Mouse (Mus musculus) 3T3-L1 (cell line): ENCODE results near the gene Rgl3.

Experiments
- DNase-seq: peaks from one replicate; pipeline ENCODE4 v3.0.0-alpha.2; 2015; ENCODE audit warnings: low read depth, low spot score

Rgl3 gene

GRCm38 (mm10) chr9:21983911-21984310, 5.3 kb downstream of the Rgl3 start:
- DNase-seq = no peak

DNA sequence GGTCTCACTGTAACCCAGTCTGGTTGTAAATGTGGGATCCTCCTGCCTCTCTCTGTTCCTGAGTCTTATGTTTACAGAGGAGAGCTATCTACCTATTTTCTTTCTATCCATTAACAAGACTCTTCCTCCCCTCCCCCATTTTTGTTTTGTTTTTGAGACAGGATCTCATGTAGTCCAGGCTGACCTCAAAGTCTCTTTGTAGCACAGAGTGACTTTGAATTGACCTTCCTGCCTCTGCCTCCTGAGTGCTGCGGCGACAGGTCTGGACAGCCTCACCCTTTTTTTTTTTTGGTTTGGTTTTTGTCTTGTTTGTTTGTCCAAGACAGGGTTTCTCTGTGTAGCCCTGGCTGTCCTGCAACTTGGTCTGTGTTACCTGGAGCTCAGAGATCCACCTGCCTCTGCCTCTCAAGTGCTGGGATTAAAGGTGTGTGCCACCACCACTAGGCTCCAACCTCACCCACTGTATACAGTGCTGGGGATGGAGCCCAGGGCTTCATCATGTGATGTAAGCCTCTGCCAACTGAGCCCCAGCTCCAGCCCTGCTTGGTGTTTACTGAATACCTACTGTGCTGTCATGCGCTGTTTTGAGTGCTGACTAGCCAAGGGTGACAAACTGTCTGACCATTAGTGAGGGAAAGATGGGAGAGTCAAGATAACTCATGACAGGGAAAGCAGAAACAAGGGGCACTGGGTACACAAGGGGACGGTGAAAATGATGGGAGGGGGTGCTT, 10.7 kb downstream of the Rgl3 start:
- no peak for DNase-seq

DNA sequence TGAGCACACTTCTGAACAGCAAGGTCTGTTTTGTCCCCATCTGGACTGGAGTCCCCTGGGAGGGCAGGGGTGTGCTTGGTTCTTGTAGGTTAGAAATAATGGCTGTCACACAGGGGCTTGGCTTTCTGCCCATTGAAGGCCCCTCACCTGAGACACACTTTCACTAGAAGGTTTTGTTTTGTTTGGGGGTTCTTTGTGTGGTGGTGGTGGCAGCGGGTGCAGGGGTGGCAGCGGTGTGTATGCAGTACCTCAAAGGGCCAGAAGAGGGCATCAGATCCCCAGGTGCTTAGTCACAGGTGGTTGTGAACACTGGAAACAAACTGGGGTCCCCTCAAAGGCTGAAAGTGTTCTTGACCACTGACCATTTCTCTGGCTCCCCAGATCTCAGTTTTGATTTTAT, 11.3 kb downstream of the Rgl3 start:
- DNase-seq = peak; percentile 51

GRCm38 (mm10) chr9:21977331-21977730, 11.9 kb downstream of the Rgl3 start:
- DNase-seq = no peak

GRCm38 (mm10) chr9:21976626-21977175, 12.5 kb downstream of the Rgl3 start:
- no peak for DNase-seq

GRCm38 (mm10) chr9:21969304-21969703, 19.9 kb downstream of the Rgl3 start:
- no peak for DNase-seq

DNA sequence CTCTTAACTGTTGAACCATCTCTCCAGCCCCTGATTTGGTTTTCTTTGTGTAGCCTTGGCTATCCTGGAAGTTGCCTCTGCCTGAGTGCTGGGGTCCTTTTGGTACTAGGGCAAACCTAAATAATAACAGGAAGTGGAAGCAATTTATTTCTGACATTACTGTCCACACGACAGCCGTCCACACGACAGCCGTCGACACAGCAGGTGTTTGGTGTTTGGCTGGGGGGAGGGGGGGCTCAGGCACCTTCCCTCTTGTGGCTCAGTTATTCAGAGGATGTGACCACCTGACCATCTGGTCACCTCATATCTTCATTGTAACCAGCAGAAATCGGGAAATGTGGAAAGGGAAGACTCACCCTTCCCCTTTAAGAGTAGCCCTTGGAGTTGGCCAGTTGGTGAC, 20.4 kb downstream of the Rgl3 start:
- no peak for DNase-seq

- DNase-seq = no peak
Observed at GRCm38 (mm10) chr9:21963417-21963816, 25.8 kb downstream of the Rgl3 start, which contains the start of gene Epor. Gene Epor (minus strand): TSS chr9:21963506.

- DNase-seq = peak; percentile 55
Observed at GRCm38 (mm10) chr9:21962416-21963059, 26.7 kb downstream of the Rgl3 start.

- DNase-seq = no peak
Observed at GRCm38 (mm10) chr9:21962010-21962409, 27.2 kb downstream of the Rgl3 start.

DNA sequence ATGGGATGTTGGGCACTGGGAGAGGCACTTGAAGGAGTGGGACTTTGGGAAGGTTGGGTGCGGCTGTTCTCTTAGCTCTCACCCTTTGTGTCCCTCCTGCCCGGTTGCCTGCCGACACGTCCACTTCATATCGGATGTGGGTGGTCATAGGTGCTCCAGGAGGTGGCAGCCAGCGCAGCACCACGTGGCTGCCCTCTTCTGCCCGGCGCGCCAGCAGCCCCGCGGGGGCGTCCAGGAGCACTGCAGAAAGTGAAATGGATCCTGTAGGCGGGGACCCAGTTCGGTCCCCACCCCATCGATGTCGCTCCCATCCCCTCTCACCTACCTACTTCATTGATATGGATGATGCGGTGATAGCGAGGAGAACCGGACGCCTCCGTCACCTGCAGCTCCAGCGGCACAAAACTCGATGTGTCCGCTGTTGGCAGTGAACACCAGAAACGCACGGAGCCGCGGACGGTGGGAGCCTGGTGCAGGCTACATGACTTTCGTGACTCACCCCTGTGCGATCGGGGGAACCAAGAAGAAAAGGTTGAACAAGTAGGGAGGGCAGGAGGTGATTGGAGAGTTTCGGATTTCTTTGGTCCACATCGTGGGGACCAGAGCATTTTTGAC, 27.8 kb downstream of the Rgl3 start:
- DNase-seq = no peak

DNA sequence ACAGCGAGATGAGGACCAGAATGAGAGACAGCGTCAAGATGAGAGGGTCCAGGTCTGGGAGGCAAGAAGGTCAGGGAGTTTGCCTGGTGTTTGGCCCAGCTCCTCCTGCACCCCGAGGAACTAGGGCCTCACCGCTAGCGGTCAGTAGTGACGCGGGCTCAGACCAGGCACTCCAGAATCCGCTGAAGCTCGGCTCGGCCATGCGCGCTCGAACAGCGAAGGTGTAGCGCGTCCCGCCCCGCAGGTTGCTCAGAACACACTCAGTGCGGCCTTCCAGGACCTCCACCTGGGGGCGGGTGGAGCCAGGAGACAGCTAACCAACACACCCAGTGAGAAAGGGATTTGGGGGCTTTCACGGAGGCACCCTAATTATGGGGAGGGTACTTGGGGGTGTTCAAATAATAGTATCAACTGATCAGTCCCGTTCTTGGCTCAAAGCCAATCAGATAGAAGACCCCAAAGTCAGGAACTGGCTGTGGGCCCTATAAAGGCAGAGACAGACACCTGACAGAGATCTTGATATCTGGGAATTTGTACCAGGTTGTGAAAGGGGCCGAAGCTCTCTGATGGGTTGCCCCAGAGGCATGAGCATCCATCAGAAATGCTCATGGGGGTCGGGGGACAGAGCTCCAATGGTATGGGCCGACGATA, 28.6 kb downstream of the Rgl3 start:
- no peak for DNase-seq

GRCm38 (mm10) chr9:21960135-21960534, 29.1 kb downstream of the Rgl3 start:
- DNase-seq = no peak

DNA sequence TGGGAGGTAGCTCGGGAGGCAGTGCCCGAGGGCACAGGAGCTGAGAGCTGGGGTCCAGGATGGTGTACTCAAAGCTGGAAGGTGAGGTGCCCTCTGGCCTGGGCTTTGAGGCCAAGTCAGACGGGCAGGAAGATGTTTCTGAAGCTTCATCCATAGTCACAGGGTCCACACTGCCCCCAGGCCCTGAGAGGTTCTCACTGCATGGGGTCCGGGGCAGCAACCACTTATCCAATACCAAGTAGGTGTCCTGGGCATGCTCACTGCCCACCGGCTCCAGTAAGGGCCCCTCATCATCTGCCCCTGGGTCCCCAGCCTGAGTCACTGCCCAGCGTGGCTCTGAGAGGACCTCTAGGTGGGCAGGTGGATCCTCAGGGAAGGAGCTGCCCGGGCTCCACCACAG, 30.0 kb downstream of the Rgl3 start:
- DNase-seq = no peak

- no peak for DNase-seq
Observed at GRCm38 (mm10) chr9:21958372-21958771, 30.9 kb downstream of the Rgl3 start.

- DNase-seq = peak; percentile 98
Observed at GRCm38 (mm10) chr9:21955570-21956281, 33.5 kb downstream of the Rgl3 start, which contains the start of gene Swsap1. Gene Swsap1 (plus strand): TSS chr9:21955755.

- DNase-seq = no peak
Observed at GRCm38 (mm10) chr9:21955225-21955569, 34.0 kb downstream of the Rgl3 start.

- no peak for DNase-seq
Observed at GRCm38 (mm10) chr9:21954635-21955034, 34.6 kb downstream of the Rgl3 start.

DNA sequence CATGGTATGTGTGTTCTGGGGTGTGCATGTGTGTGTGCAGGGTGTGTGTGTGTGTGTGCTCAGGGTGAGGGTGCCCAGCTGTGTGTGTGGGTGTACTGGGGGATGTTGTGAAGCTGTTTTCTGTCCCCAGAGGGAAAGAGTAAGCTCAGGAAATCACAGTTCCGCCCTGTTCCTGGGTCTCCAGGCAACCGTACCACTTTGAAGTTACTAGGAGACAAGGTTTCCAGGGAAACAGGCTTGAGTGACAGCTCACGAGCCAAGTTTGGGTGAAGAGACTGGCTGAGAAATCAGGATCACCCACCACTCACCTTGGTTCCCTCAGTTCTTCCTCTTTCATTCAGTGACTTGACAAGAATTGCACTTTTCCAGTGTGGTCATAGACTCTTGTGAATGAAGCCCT, 35.6 kb downstream of the Rgl3 start:
- DNase-seq = no peak

- DNase-seq = no peak
Observed at GRCm38 (mm10) chr9:21951977-21952376, 37.3 kb downstream of the Rgl3 start.

- DNase-seq = peak; percentile 68
Observed at GRCm38 (mm10) chr9:21950322-21950721, 38.9 kb downstream of the Rgl3 start.
